Mouse (Mus musculus) retina, embryonic 14.5 days (tissue): Measurements from ENCODE around the gene Kcnh3.
A peak's percentile ranks its signal among the peaks of the same experiment; 100 is the strongest.

Experiments used
- DNase-seq: peaks from one replicate; pipeline ENCODE4 v3.0.0-alpha.2; 2015; ENCODE audit warnings: low spot score

Kcnh3 gene

GRCm38 (mm10) chr15:99224208-99224911, at the start of gene Kcnh3:
Gene Kcnh3 (plus strand): TSS chr15:99224861.
- DNase-seq, result peak; percentile 56

DNA sequence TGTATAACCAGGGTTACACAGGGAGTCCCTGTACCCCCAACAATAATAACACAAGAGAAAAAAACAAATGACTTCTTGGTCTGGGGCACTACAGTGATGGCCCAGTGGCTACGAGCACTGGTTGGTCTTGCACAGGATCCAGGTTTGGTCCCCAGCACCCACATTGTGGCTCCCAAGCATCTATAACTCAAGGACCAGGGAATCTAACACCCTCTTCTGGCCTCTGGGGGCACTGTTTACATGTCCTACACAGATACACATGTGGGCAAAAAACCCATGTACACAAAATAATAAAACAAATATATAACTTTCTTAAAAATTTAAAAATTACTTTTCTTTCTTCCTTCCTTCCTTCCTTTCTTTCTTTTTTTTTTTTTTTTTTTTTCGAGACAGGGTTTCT, 45.0 kb upstream of the Kcnh3 start:
- DNase-seq, result no peak

- DNase-seq, result no peak
Measured at GRCm38 (mm10) chr15:99184217-99184914, 40.3 kb upstream of the Kcnh3 start.

- no peak for DNase-seq
Measured at GRCm38 (mm10) chr15:99194358-99194757, 30.3 kb upstream of the Kcnh3 start.

GRCm38 (mm10) chr15:99195043-99195442, 29.6 kb upstream of the Kcnh3 start:
- no peak for DNase-seq

GRCm38 (mm10) chr15:99198761-99199160, 25.9 kb upstream of the Kcnh3 start:
- peak; percentile 59 for DNase-seq

DNA sequence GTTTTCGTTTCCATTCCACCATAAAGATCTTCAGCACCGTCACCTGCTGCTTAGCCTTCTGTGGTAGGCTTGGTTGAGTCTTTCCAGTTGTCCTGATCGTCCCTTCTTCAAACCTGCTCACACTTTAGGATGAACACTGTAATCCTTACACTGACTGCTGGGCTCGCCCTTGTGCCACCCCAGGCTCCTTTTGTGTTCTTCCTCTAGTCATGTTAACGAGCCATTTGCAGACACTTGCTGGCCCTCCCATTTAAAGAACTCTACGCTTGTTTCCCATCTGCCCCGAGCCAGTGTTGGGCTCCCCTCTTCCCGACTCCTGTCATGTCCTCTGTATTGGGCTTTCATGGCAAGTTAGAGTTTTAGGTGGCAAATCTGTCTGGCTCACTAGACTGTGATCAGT, 18.7 kb upstream of the Kcnh3 start:
- DNase-seq, result no peak

DNA sequence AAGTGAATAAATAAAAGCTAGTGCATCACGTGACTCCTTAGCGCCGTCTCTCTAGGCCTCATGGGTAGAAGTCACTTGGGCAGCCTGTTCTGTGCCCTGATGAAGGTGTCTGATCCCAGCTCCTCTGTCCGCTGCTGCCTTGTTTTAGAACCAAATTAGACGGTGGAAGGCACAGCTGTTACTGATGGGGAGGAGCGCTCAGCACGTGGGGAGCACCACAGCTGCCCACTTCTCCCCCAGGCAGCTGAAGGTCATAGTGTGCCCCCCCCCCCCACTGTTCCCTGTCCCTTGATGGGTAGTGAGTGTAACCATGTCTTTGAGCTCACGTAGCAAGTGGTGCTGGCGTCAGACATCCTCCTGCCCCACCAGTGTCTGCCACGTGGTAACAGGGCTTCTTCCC, 11.5 kb upstream of the Kcnh3 start:
- DNase-seq, result no peak

- DNase-seq, result peak; percentile 47
Measured at GRCm38 (mm10) chr15:99214941-99215340, 9.7 kb upstream of the Kcnh3 start.

DNA sequence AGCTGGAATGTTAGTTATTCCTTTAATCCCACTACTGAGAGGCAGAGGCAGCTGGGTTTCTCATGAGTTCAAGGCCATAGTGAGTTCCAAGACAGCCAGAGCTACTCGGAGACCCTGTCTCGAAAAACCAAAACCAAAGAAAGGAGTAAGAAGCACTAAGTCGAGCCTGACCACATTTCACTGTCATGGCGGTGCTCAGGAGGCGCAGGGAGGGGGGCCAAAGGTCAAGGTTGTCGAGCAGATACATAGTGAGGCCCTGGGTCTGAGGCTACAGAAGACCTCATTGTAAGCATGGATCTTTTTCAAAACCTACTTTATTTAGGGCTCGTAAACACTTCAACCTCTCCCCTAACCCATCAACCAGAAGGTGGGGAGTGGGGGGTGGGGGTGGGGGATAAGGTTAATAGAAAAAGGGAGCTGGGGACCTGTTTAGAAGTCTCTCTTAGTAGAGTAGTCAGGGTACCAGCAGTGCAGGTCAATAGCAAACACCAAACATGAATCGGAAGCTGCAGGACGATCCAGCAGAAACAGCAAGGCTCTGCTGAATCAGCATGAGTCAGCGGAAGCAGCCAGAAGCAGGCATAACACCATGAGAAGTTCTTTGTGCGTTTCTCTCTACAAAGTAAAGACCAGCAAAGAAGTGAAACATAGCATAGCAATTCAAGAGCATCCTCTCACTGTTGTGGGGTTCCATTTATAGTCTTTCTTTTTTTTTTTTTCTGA, 8.8 kb upstream of the Kcnh3 start:
- DNase-seq, result no peak

GRCm38 (mm10) chr15:99217630-99218029, 7.0 kb upstream of the Kcnh3 start:
- no peak for DNase-seq

DNA sequence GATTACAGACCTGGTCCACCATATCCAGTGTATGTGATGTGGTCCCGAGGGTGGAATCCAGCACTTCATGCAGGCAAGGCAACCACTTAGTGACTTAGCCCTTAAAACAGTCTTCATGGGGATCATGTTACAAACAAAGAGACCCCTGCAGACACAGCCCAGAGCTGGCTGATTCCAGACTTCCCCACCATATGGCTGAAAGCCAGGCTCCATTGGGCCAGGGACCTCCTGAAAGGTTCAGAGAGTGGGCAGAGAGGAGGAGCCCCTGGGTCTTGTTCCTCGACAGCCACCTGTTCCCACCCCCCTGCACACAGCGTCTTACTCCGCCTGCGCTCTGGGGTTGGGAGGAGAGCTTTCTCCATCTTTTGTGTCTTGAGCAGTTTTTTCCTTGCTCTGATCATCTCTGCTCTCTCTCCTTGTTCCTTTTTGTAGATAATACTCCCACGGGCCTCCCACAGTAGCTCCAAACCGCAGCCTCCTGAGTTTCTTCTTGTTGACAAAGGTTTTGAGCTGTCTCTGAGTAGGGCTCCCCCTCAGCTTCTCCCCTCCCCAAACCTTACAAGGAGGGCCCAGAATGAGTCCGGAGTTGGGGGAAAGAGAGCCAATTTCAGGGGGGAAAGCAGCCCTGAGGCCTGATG, 3.2 kb upstream of the Kcnh3 start:
- DNase-seq, result no peak

- DNase-seq, result peak; percentile 28
Measured at GRCm38 (mm10) chr15:99222794-99223584, 1.7 kb upstream of the Kcnh3 start.

DNA sequence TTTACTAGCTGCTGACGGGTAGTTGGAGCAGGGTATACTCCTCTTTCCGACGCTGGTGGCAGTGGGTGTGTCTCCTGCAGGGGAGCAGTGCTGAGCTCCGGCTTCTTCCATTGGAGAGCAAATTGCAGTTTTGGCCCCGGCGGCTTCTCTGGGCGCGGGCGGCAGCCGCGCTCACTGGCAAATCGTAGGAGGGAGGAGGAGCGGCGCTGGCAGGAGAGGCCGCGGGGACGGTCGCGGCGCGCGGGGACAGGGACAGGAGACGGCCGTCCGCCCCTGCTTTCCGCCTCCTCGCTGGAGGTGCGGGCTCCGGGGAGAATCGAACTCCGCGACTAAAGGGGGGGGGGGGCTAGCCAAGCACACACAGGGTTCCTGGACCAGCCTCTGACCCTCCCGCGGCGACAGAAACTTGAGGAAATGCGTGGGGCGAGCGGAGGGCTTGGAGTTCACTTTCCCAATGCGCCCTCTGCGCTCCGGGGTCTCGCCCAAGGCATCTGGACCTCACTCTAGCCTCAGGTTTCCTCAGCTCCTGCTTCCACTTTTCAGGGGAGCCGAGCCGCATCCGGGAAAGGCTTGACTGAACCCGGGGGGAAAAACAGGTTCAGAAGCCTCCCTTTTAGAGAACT, 965 bp upstream of the Kcnh3 start:
- peak; percentile 56 for DNase-seq

DNA sequence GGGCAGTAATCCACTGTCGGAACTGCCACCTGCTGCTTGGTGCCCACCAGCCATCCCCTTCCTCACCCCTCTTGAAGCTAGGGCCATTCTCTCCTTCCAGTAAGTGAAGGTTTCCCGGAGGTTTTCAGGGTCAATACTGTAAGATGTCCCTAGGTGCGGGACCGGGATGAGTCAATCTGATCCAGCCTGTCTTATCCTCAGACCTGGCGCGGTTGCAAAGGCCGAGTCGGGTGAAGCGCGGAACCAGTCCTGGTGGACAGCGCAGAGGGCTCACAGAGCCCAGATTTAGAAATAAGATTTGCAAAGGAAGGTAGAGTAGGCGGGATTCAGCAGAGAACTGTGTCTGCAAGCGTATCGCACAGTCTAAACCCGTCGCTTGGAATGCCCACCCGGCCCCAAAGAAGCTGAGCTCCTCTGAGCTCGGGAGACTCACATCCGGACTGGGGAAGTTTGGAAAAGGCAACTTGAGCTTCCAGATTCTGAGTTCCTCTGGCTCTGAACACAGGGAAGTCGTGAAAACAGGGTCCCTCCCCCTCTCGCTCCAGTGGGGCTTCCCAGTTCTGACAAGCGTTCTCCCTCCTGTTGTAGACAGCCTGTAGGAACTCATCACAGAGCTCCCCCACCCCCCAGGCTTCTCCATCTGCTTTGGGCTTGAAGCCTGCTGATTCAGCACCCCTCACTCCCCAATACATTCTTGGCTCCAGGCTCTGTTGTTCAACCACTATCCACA, 585 bp downstream of the Kcnh3 start:
- DNase-seq, result peak; percentile 25

DNA sequence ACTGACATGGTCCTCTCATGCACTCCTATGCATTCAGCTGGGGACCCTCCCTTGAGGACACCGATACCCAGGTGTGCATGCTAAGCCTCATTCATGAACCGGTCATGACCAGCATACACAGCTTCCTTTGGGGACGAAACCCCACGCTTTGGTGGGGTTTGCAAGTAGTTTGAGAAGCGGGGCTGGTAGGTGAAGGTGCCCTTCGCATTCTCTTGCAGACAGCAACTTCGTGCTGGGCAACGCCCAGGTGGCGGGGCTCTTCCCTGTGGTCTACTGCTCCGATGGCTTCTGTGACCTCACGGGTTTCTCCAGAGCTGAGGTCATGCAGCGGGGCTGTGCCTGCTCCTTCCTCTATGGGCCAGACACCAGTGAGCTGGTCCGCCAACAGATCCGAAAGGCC, 1.4 kb downstream of the Kcnh3 start:
- no peak for DNase-seq

DNA sequence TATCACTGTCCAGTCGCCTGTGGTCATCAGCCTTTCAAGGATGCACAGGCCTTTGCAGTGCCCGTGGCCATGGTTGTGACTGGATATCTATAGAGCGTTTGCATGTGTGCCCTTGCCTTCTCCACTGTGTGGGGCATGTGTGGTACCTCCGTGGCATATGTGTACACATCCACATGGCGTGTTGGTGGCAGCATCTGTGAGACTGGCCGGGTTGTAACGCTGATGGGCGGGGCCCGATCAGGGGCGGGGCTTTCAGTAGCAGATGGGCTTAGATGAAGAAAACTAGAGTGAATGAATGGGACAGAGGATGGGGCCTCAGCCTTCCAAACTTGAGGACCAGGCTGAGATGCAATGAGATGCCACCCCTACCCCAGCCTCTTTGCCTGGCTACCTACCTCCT, 7.3 kb downstream of the Kcnh3 start:
- DNase-seq, result no peak

- no peak for DNase-seq
Measured at GRCm38 (mm10) chr15:99233719-99234118, 9.1 kb downstream of the Kcnh3 start.

DNA sequence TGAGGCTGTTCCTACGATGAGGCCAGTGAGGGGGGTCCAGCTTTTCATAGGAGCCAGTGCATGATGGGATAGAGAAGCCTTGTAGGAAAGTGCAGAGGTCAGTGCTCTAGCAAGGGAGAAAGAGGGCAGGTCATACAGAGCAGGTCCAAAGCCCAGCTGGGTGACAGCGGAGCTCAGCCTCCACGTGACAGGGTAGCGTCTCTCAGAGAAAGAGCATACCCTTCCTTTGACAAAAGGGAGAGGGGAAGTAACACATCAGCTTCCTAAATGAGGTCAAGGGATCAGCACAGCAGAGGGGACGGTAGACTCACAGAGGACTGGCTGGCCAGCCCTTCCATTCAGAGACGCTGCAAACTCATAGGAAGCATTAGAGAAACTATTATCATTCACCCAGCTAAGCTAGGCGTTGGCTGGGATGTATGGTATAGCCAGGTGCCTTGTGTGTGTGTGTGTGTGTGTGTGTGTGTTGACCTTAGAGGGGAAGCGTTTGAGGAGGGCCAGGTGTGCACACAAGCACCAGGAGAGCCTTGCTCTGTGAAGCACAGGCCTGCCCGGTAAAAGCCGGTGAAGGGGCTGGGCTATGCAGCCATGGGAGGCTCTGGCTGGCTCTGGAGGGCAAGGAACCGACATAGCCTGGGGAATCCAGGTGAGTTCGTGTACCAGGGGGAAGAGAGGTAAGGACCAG, 9.8 kb downstream of the Kcnh3 start:
- no peak for DNase-seq

GRCm38 (mm10) chr15:99238006-99238405, 13.3 kb downstream of the Kcnh3 start:
- DNase-seq, result no peak
